Mouse (Mus musculus) cortical plate, adult 2 months (tissue): ENCODE data around the gene Cog1.

Experiments used
- CTCF ChIP-seq: fragments of 200-500 bp; IDR thresholded peaks from 2 replicates; pipeline ENCODE4 v1.5.1; 2011; ENCODE audit warnings: mild to moderate bottlenecking, control low read depth, low read length; ENCODE audit not compliant: insufficient read depth; ENCODE audit errors: extremely low read depth
- POLR2A ChIP-seq: fragments of 200-500 bp; IDR thresholded peaks from 2 replicates; pipeline ENCODE4 v1.6.1; 2011; ENCODE audit warnings: mild to moderate bottlenecking, low read length, control low read depth; ENCODE audit not compliant: insufficient read depth; ENCODE audit errors: extremely low read depth

- TF ChIP-seq CTCF, result peak; percentile 80
- no peak for TF ChIP-seq POLR2A
These were observed 817 bp upstream of the Cog1 start for GRCm38 (mm10) chr11:113648152-113648551.
